Mouse (Mus musculus) small intestine, adult 2 months (tissue): ENCODE measurements at regions not wholly inside any gene's neighbourhood (a gene's known extent, or its start where the extent isn't known, plus 50 kb on each side); places are given as distances from the start of the nearest gene placed in this dataset.

Experiments
- H3K27ac ChIP-seq: fragments of 200-500 bp; 2 replicates; pipeline ENCODE4 v1.5.1; 2012; ENCODE audit warnings: low read depth, low read length, control low read depth, inconsistent platforms; ENCODE audit not compliant: insufficient read depth
- H3K27me3 ChIP-seq: fragments of 200-500 bp; 2 replicates; pipeline ENCODE4 v1.6.1; 2012; ENCODE audit warnings: mild to moderate bottlenecking, moderate library complexity, low read length, inconsistent platforms; ENCODE audit not compliant: control insufficient read depth, insufficient read depth
- H3K36me3 ChIP-seq: fragments of 200-500 bp; 2 replicates; pipeline ENCODE4 v1.6.1; 2012; ENCODE audit warnings: mild to moderate bottlenecking, low read length, control low read depth, inconsistent platforms; ENCODE audit not compliant: control insufficient read depth, insufficient read depth
- H3K4me1 ChIP-seq: fragments of 200-500 bp; 2 replicates; pipeline ENCODE4 v1.6.1; 2012; ENCODE audit warnings: low read length, inconsistent platforms, mixed read lengths; ENCODE audit not compliant: control insufficient read depth, insufficient read depth, insufficient read length
- H3K4me3 ChIP-seq: fragments of 200-500 bp; 2 replicates; pipeline ENCODE4 v1.5.1; 2012; ENCODE audit warnings: low read depth, mild to moderate bottlenecking, control low read depth, inconsistent platforms, low read length, moderate library complexity
- CTCF ChIP-seq: fragments of 200-500 bp; IDR thresholded peaks from 2 replicates; pipeline ENCODE4 v1.5.1; 2012; ENCODE audit warnings: low read depth, mild to moderate bottlenecking, control low read depth, inconsistent platforms, low read length, moderate library complexity, mixed read lengths; ENCODE audit not compliant: insufficient replicate concordance, insufficient read length; ENCODE audit errors: extremely low read depth
- POLR2A ChIP-seq: fragments of 200-500 bp; IDR thresholded peaks from 2 replicates; pipeline ENCODE4 v1.6.1; 2012; ENCODE audit warnings: low read depth, mild to moderate bottlenecking, control low read depth, inconsistent platforms, low read length, moderate library complexity
- WGBS: fragments of 180-500 bp; shearing (Covaris S2); methylation state at CpG from one replicate; pipeline ENCODE4 v1.1.7; 2018; 5-methylcytosine and 5-hydroxymethylcytosine counted together

GRCm38 (mm10) chr10:98676907-98677306, 237.3 kb upstream of the Atp2b1 start:
- Histone ChIP-seq H3K27me3 (no peaks in the 10 kb centered on the region), H3K27ac (peak overlapping the region; percentile 91)
- 24% methylated on average over 2 of the region's 2 CpGs for WGBS

GRCm38 (mm10) chr10:98678234-98678633, 236.0 kb upstream of the Atp2b1 start:
- 28% methylated on average over 4 of the region's 4 CpGs for WGBS
- H3K36me3 ChIP-seq, result no peaks in the 10 kb centered on the region
- peaks cover 14% of the 10 kb centered on the region for H3K4me1 ChIP-seq
- no peak for TF ChIP-seq CTCF
- TF ChIP-seq POLR2A, result no peak
- no peaks in the 10 kb centered on the region for H3K27me3 ChIP-seq
- no peak overlapping the region for H3K27ac ChIP-seq
- no peak overlapping the region for H3K4me3 ChIP-seq

More at GRCm38 (mm10) chr10:98676907-98677306, 237.3 kb upstream of the Atp2b1 start:
- peaks cover 12% of the 10 kb centered on the region for H3K4me1 ChIP-seq
- TF ChIP-seq POLR2A, result no peak
- no peak for TF ChIP-seq CTCF
- H3K4me3 ChIP-seq, result no peak overlapping the region
- no peaks in the 10 kb centered on the region for H3K36me3 ChIP-seq

- no peaks in the 10 kb centered on the region for H3K36me3 ChIP-seq
- 93% methylated on average over 1 of the region's 1 CpGs for WGBS
- TF ChIP-seq POLR2A (no peak), CTCF (no peak)
- H3K27me3 ChIP-seq, result no peaks in the 10 kb centered on the region
- 0 out of 2 replicates have a peak overlapping the region, but pooled peaks have one; percentile 22 for H3K27ac ChIP-seq
- peaks cover 22% of the 10 kb centered on the region for H3K4me1 ChIP-seq
- no peak overlapping the region for H3K4me3 ChIP-seq
These were observed 231.8 kb upstream of the Atp2b1 start for GRCm38 (mm10) chr10:98682436-98682835.

GRCm38 (mm10) chr10:98684195-98684594, 230.0 kb upstream of the Atp2b1 start:
- H3K36me3 ChIP-seq, result no peaks in the 10 kb centered on the region
- H3K4me1 ChIP-seq, result peaks cover 21% of the 10 kb centered on the region; the same call in 1 of the 2 replicates
- no peaks in the 10 kb centered on the region for H3K27me3 ChIP-seq
- 6% methylated on average over 12 of the region's 12 CpGs for WGBS
- no peak overlapping the region for H3K4me3 ChIP-seq
- TF ChIP-seq POLR2A (no peak), CTCF (no peak)
- peak overlapping the region; percentile 86 for H3K27ac ChIP-seq

- H3K36me3 ChIP-seq, result no peaks in the 10 kb centered on the region
- H3K27me3 ChIP-seq, result no peaks in the 10 kb centered on the region
- peaks cover 21% of the 10 kb centered on the region; the same call in 1 of the 2 replicates for H3K4me1 ChIP-seq
- peak overlapping the region; percentile 82 for H3K27ac ChIP-seq
- 35% methylated on average over 8 of the region's 8 CpGs for WGBS
- no peak overlapping the region for H3K4me3 ChIP-seq
- TF ChIP-seq CTCF (no peak), POLR2A (no peak)
These were observed 229.5 kb upstream of the Atp2b1 start for GRCm38 (mm10) chr10:98684707-98685106.

GRCm38 (mm10) chr10:98685739-98686138, 228.5 kb upstream of the Atp2b1 start:
- H3K36me3 ChIP-seq, result no peaks in the 10 kb centered on the region
- WGBS, result 69% methylated on average over 2 of the region's 2 CpGs
- H3K4me1 ChIP-seq, result peaks cover 21% of the 10 kb centered on the region; the same call in 1 of the 2 replicates
- H3K27ac ChIP-seq, result no peak overlapping the region
- no peak overlapping the region for H3K4me3 ChIP-seq
- no peaks in the 10 kb centered on the region for H3K27me3 ChIP-seq
- TF ChIP-seq POLR2A (no peak), CTCF (no peak)

- Histone ChIP-seq H3K36me3 (no peaks in the 10 kb centered on the region), H3K27me3 (no peaks in the 10 kb centered on the region), H3K4me1 (peaks cover 21% of the 10 kb centered on the region; the same call in 1 of the 2 replicates), H3K27ac (no peak overlapping the region; the same call in 1 of the 2 replicates), H3K4me3 (no peak overlapping the region)
- TF ChIP-seq CTCF (no peak), POLR2A (no peak)
These were observed 227.8 kb upstream of the Atp2b1 start for GRCm38 (mm10) chr10:98686370-98686769.

GRCm38 (mm10) chr10:98691816-98692215, 222.4 kb upstream of the Atp2b1 start:
- Histone ChIP-seq H3K4me3 (no peak overlapping the region), H3K27me3 (no peaks in the 10 kb centered on the region), H3K36me3 (no peaks in the 10 kb centered on the region), H3K4me1 (peaks cover 5% of the 10 kb centered on the region; the same call in 1 of the 2 replicates), H3K27ac (no peak overlapping the region)
- TF ChIP-seq POLR2A (no peak), CTCF (no peak)
- WGBS, result 79% methylated on average over 5 of the region's 5 CpGs
